Mouse (Mus musculus) midbrain, embryonic 15.5 days (tissue): ENCODE measurements around the gene Rd3. TPM values are rescaled to one million over a fixed set of nuclear protein-coding genes. Genes with fewer than 3 reads are reported as not detected.

Source experiments
- ATAC-seq: fragments of 200-750 bp; cut with Nextera tagmentation; replicated peaks from 2 replicates; pipeline ENCODE4 v1.8.0; 2017; ENCODE audit warnings: moderate TSS enrichment
- H3K27ac ChIP-seq: fragments of 300-500 bp; sonication (generic); 2 replicates; pipeline ENCODE4 v1.5.1; 2015; ENCODE audit warnings: mild to moderate bottlenecking, inconsistent platforms
- H3K27me3 ChIP-seq: fragments of 300-500 bp; sonication (generic); replicated peaks from 2 replicates; pipeline ENCODE4 v1.6.1; 2015; ENCODE audit warnings: inconsistent platforms
- H3K36me3 ChIP-seq: fragments of 300-500 bp; sonication (generic); replicated peaks from 2 replicates; pipeline ENCODE4 v1.6.1; 2015; ENCODE audit warnings: inconsistent platforms
- H3K4me1 ChIP-seq: fragments of 300-500 bp; sonication (generic); 2 replicates; pipeline ENCODE4 v1.6.1; 2015; ENCODE audit warnings: inconsistent platforms
- H3K4me2 ChIP-seq: fragments of 300-500 bp; sonication (generic); 2 replicates; pipeline ENCODE4 v1.6.1; 2015; ENCODE audit warnings: inconsistent platforms, mild to moderate bottlenecking, moderate library complexity
- H3K4me3 ChIP-seq: fragments of 300-500 bp; sonication (generic); 2 replicates; pipeline ENCODE4 v1.5.1; 2015; ENCODE audit warnings: mild to moderate bottlenecking, inconsistent platforms
- H3K9ac ChIP-seq: fragments of 300-500 bp; sonication (generic); 2 replicates; pipeline ENCODE4 v1.6.1; 2015; ENCODE audit warnings: mild to moderate bottlenecking, inconsistent platforms
- H3K9me3 ChIP-seq: fragments of 300-500 bp; sonication (generic); 2 replicates; pipeline ENCODE4 v1.6.1; 2016; ENCODE audit warnings: inconsistent platforms
- WGBS: fragments of 180-500 bp; shearing (Covaris S2); methylation state at CpG from one replicate; pipeline ENCODE4 v1.1.7; 2015; ENCODE audit warnings: mixed read lengths; 5-methylcytosine and 5-hydroxymethylcytosine counted together
- microRNA-seq: library from miRNA; unstranded; fragments of <30 nt; microRNA quantifications from one replicate; pipeline ENCODE4, GENCODE M21; 2016
- polyA plus RNA-seq: library from polyadenylated mRNA; unstranded; fragments of >200 nt; fragmentation: Nextera tagmentation; extraction: Ambion mirVana; gene quantifications from 2 replicates; pipeline ENCODE4 v1.2.1, GENCODE M21; 2015

The Rd3 gene
- polyA plus RNA-seq, 1 experiment from 2014 or later, result 2.9 TPM

GRCm38 (mm10) chr1:191996621-191997185 lies 19.5 kb downstream of the Rd3 start:
- Histone ChIP-seq H3K27ac (no peak overlapping the region), H3K4me3 (no peak overlapping the region), H3K27me3 (no peaks in the 10 kb centered on the region), H3K36me3 (no peaks in the 10 kb centered on the region), H3K4me2 (no peak overlapping the region), H3K4me1 (no peaks in the 10 kb centered on the region), H3K9me3 (no peaks in the 10 kb centered on the region), H3K9ac (no peak overlapping the region)
- no peak for ATAC-seq
- 91% methylated on average over 8 of the region's 8 CpGs for WGBS

GRCm38 (mm10) chr1:191999022-191999421 lies 21.9 kb downstream of the Rd3 start:
- H3K4me2 ChIP-seq, result no peak overlapping the region
- H3K9me3 ChIP-seq, result no peaks in the 10 kb centered on the region
- H3K4me1 ChIP-seq, result no peaks in the 10 kb centered on the region
- no peak overlapping the region for H3K9ac ChIP-seq
- no peak for ATAC-seq
- H3K27me3 ChIP-seq, result no peaks in the 10 kb centered on the region
- H3K27ac ChIP-seq, result no peak overlapping the region
- no peak overlapping the region for H3K4me3 ChIP-seq
- H3K36me3 ChIP-seq, result no peaks in the 10 kb centered on the region

Small RNAs within 50 kb of the gene (microRNA-seq; reads per million reads assigned to microRNA genes)
- not detected for gene Mir3473c

Other genes starting within 250 kb of the Rd3 start
- 6.8 and 7.1 TPM in 2 replicates for gene Nek2, start 155.9 kb upstream of the Rd3 start, polyA plus RNA-seq
- gene Slc30a1, start 70.6 kb upstream of the Rd3 start, polyA plus RNA-seq, result 3.7 and 4.3 TPM in 2 replicates
- gene Traf5, start 115.2 kb downstream of the Rd3 start, polyA plus RNA-seq, result 1.8 and 3.3 TPM in 2 replicates
- gene Rcor3, start 160.7 kb downstream of the Rd3 start, polyA plus RNA-seq, result 35.8 and 37.4 TPM in 2 replicates
- gene Kcnh1, start 213.4 kb downstream of the Rd3 start, polyA plus RNA-seq, result 3.2 and 3.3 TPM in 2 replicates